Mouse (Mus musculus): ENCODE data around the gene Clip2. TPM values are rescaled to one million over a fixed set of nuclear protein-coding genes. Genes with fewer than 3 reads are reported as not detected.
"Not testable (repeated sequence)": the region's sequence is repeated elsewhere in the genome, so short reads cannot be mapped to it uniquely, and the experiment has no call there.

Clip2 gene
- polyA plus RNA-seq, 1 experiment = not detected

GRCm38 (mm10) chr5:134458416-134458815 is 93.8 kb downstream of the Clip2 start:
- no peak for TF ChIP-seq CTCF (IDR thresholded peaks at IDR 0.05; ENCODE audit: insufficient read depth, low read depth, low read length)
- no peak for TF ChIP-seq POLR2A (IDR thresholded peaks at IDR 0.05; ENCODE audit: insufficient read depth, low read depth, low read length)
- peaks cover 15% of the 10 kb centered on the region; the same call in 1 of the 2 replicates for H3K4me1 ChIP-seq (ENCODE audit: control insufficient read depth, insufficient read depth, low read length)
- H3K4me3 ChIP-seq (ENCODE audit: insufficient read depth, low read depth, low read length) = no peak overlapping the region
- H3K27ac ChIP-seq (ENCODE audit: insufficient read depth, low read depth, low read length) = no peak overlapping the region
- whole genome bisulfite sequencing = 85% methylated on average over 3 of the region's 3 CpGs

GRCm38 (mm10) chr5:134457371-134457770 is 94.9 kb downstream of the Clip2 start:
- no peak for TF ChIP-seq POLR2A (IDR thresholded peaks at IDR 0.05; ENCODE audit: insufficient read depth, low read depth, low read length)
- no peak for TF ChIP-seq CTCF (IDR thresholded peaks at IDR 0.05; ENCODE audit: insufficient read depth, low read depth, low read length)
- Histone ChIP-seq H3K4me3 (ENCODE audit: insufficient read depth, low read depth, low read length) (no peak overlapping the region), H3K27ac (ENCODE audit: insufficient read depth, low read depth, low read length) (no peak overlapping the region), H3K4me1 (ENCODE audit: control insufficient read depth, insufficient read depth, low read length) (peaks cover 15% of the 10 kb centered on the region)
- 95% methylated on average over 2 of the region's 2 CpGs for WGBS

GRCm38 (mm10) chr5:134456503-134456962 is 95.7 kb downstream of the Clip2 start, which contains the start of gene Gtf2ird1:
Gene Gtf2ird1 (minus strand): TSS chr5:134456716.
- peak within 1 kb of the TSS; percentile 81 for H3K4me3 ChIP-seq (ENCODE audit: insufficient read depth, low read depth, low read length)
- 1% methylated on average over 44 of the region's 44 CpGs for WGBS
- peaks cover 18% of the 10 kb centered on the region for H3K4me1 ChIP-seq (ENCODE audit: control insufficient read depth, insufficient read depth, low read length)
- TF ChIP-seq CTCF (IDR thresholded peaks at IDR 0.05; ENCODE audit: insufficient read depth, low read depth, low read length) = no peak
- TF ChIP-seq POLR2A (IDR thresholded peaks at IDR 0.05; ENCODE audit: insufficient read depth, low read depth, low read length) = 0 out of 2 replicates have a peak, but pooled peaks have one; percentile 28
- peak within 1 kb of the TSS; percentile 94 for H3K27ac ChIP-seq (ENCODE audit: insufficient read depth, low read depth, low read length)

- H3K27ac ChIP-seq (ENCODE audit: insufficient read depth, low read depth, low read length) = peak overlapping the region; percentile 71
- peak overlapping the region; percentile 81 for H3K4me3 ChIP-seq (ENCODE audit: insufficient read depth, low read depth, low read length)
- TF ChIP-seq CTCF (IDR thresholded peaks at IDR 0.05; ENCODE audit: insufficient read depth, low read depth, low read length) = no peak
- TF ChIP-seq POLR2A (IDR thresholded peaks at IDR 0.05; ENCODE audit: insufficient read depth, low read depth, low read length) = no peak
- WGBS = 1% methylated on average over 17 of the region's 17 CpGs
- peaks cover 18% of the 10 kb centered on the region for H3K4me1 ChIP-seq (ENCODE audit: control insufficient read depth, insufficient read depth, low read length)
These were observed 96.3 kb downstream of the Clip2 start for GRCm38 (mm10) chr5:134455914-134456423.

GRCm38 (mm10) chr5:134455186-134455895 is 96.9 kb downstream of the Clip2 start:
- Histone ChIP-seq H3K4me1 (ENCODE audit: control insufficient read depth, insufficient read depth, low read length) (peaks cover 18% of the 10 kb centered on the region), H3K27ac (ENCODE audit: insufficient read depth, low read depth, low read length) (peak overlapping the region; percentile 71), H3K4me3 (ENCODE audit: insufficient read depth, low read depth, low read length) (peak overlapping the region; percentile 81)
- no peak for TF ChIP-seq CTCF (IDR thresholded peaks at IDR 0.05; ENCODE audit: insufficient read depth, low read depth, low read length)
- no peak for TF ChIP-seq POLR2A (IDR thresholded peaks at IDR 0.05; ENCODE audit: insufficient read depth, low read depth, low read length)
- 1% methylated on average over 21 of the region's 21 CpGs for WGBS

GRCm38 (mm10) chr5:134454421-134454820 is 97.8 kb downstream of the Clip2 start:
- 2% methylated on average over 9 of the region's 9 CpGs for WGBS
- Histone ChIP-seq H3K4me3 (ENCODE audit: insufficient read depth, low read depth, low read length) (peak overlapping the region; percentile 81), H3K27ac (ENCODE audit: insufficient read depth, low read depth, low read length) (peak overlapping the region; percentile 8; the same call in 1 of the 2 replicates), H3K4me1 (ENCODE audit: control insufficient read depth, insufficient read depth, low read length) (peaks cover 18% of the 10 kb centered on the region)
- TF ChIP-seq CTCF (IDR thresholded peaks at IDR 0.05; ENCODE audit: insufficient read depth, low read depth, low read length) = no peak
- TF ChIP-seq POLR2A (IDR thresholded peaks at IDR 0.05; ENCODE audit: insufficient read depth, low read depth, low read length) = no peak

GRCm38 (mm10) chr5:134453577-134453976 is 98.7 kb downstream of the Clip2 start:
- H3K4me3 ChIP-seq (ENCODE audit: insufficient read depth, low read depth, low read length) = no peak overlapping the region
- WGBS = 15% methylated on average over 1 of the region's 1 CpGs
- no peak overlapping the region for H3K27ac ChIP-seq (ENCODE audit: insufficient read depth, low read depth, low read length)
- H3K4me1 ChIP-seq (ENCODE audit: control insufficient read depth, insufficient read depth, low read length) = peaks cover 18% of the 10 kb centered on the region
- TF ChIP-seq POLR2A (IDR thresholded peaks at IDR 0.05; ENCODE audit: insufficient read depth, low read depth, low read length) (no peak), CTCF (IDR thresholded peaks at IDR 0.05; ENCODE audit: insufficient read depth, low read depth, low read length) (no peak)

GRCm38 (mm10) chr5:134446755-134447154 is 105.5 kb downstream of the Clip2 start:
- H3K27ac ChIP-seq (ENCODE audit: insufficient read depth, low read depth, low read length); H3K4me3 ChIP-seq (ENCODE audit: insufficient read depth, low read depth, low read length): not testable (repeated sequence)
- 96% methylated on average over 4 of the region's 4 CpGs for WGBS
- H3K4me1 ChIP-seq (ENCODE audit: control insufficient read depth, insufficient read depth, low read length) = peaks cover 16% of the 10 kb centered on the region

GRCm38 (mm10) chr5:134445895-134446294 is 106.3 kb downstream of the Clip2 start:
- no peak for TF ChIP-seq POLR2A (IDR thresholded peaks at IDR 0.05; ENCODE audit: insufficient read depth, low read depth, low read length)
- no peak for TF ChIP-seq CTCF (IDR thresholded peaks at IDR 0.05; ENCODE audit: insufficient read depth, low read depth, low read length)
- WGBS = 26% methylated on average over 10 of the region's 10 CpGs

More at GRCm38 (mm10) chr5:134445895-134446294, 106.3 kb downstream of the Clip2 start:
- peaks cover 20% of the 10 kb centered on the region for H3K4me1 ChIP-seq (ENCODE audit: control insufficient read depth, insufficient read depth, low read length)
- H3K4me3 ChIP-seq (ENCODE audit: insufficient read depth, low read depth, low read length) = no peak overlapping the region
- H3K27ac ChIP-seq (ENCODE audit: insufficient read depth, low read depth, low read length) = no peak overlapping the region
